8 mouse cellular contexts compared by ENCODE assay signal in the genomic region with DNA sequence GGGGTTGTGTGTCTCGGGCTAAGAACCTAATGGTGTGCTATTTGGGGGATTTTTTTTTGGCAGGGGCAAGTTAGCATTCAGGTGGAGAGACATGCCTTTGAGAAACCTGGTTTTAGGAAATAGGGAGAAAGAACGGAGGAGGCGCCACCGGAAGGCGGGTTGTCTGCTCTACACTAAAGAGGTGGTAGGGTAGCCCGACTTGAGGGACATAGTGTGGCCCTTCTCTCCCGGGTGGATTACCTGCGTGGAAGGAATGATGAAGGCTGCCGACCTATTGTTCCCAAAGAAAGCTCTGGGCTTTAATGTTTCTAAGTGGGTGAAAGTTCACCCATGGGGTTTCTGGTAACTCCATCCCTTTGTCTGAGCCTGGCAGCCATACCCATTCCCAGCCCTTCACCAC. TPM values are rescaled to one million over a fixed set of nuclear protein-coding genes. Genes with fewer than 3 reads are reported as not detected.
A peak's percentile ranks its signal among the peaks of the same experiment; 100 is the strongest.
DNase-seq lines count a peak whose midpoint lies in the region; ATAC-seq and TF ChIP-seq lines count a peak whose summit lies in the region.

No protein-coding gene starts in this region.

- peak overlapping the region; percentile 71 for H3K4me2 ChIP-seq in lung, embryonic 14.5 days
- H3K4me2 ChIP-seq in heart, embryonic 12.5 days = peak overlapping the region; percentile 80
- H3K4me2 ChIP-seq in limb, embryonic 15.5 days = peak overlapping the region; percentile 76

- DNase-seq in lung, embryonic 14.5 days = no peak
- no peak for DNase-seq in lung, postnatal 14 days
- peak; percentile 36 for DNase-seq in cerebellum, adult 9-11 months
- DNase-seq in thymus, adult 2 months = peak; percentile 51
- no peak for DNase-seq in right cerebral cortex, postnatal 36 days (ENCODE audit: low spot score in 2 of 2)
- no peak for DNase-seq in left cerebral cortex, adult 18-20 months (ENCODE audit: low spot score in 2 of 2)

- no peaks in the 10 kb centered on the region for H3K27me3 ChIP-seq in lung, embryonic 14.5 days (ENCODE audit: insufficient read depth, low read length)
- H3K27me3 ChIP-seq in heart, embryonic 12.5 days (replicated peaks) = no peaks in the 10 kb centered on the region
- no peaks in the 10 kb centered on the region for H3K27me3 ChIP-seq in limb, embryonic 15.5 days
- H3K27me3 ChIP-seq in thymus, adult 2 months (ENCODE audit: control insufficient read depth, insufficient read depth, low read length) = no peaks in the 10 kb centered on the region

- peak overlapping the region; percentile 83 for H3K4me3 ChIP-seq in lung, embryonic 14.5 days (ENCODE audit: low read depth, low read length)
- peak overlapping the region; percentile 74 for H3K4me3 ChIP-seq in heart, embryonic 12.5 days
- peak overlapping the region; percentile 88 for H3K4me3 ChIP-seq in limb, embryonic 15.5 days
- H3K4me3 ChIP-seq in thymus, adult 2 months (ENCODE audit: control insufficient read depth, insufficient read depth, low read length) = peak overlapping the region; percentile 72

- H3K9me3 ChIP-seq in lung, embryonic 14.5 days (ENCODE audit: low read depth, low read length) = no peaks in the 10 kb centered on the region
- H3K9me3 ChIP-seq in heart, embryonic 12.5 days (replicated peaks) = no peaks in the 10 kb centered on the region
- H3K9me3 ChIP-seq in limb, embryonic 15.5 days = no peaks in the 10 kb centered on the region

- ATAC-seq in lung, embryonic 14.5 days (ENCODE audit: insufficient read depth) = no peak
- no peak for ATAC-seq in heart, embryonic 12.5 days (ENCODE audit: insufficient number of reproducible peaks, low FRiP score)
- ATAC-seq in limb, embryonic 15.5 days (ENCODE audit: insufficient number of reproducible peaks, low FRiP score, low TSS enrichment, low read depth) = no peak

- TF ChIP-seq CTCF in lung, embryonic 14.5 days (IDR thresholded peaks at IDR 0.05; ENCODE audit: low read depth) = no peak
- no peak for TF ChIP-seq CTCF in thymus, adult 2 months (IDR thresholded peaks at IDR 0.05; ENCODE audit: borderline replicate concordance, control insufficient read depth, extremely low read depth, insufficient read depth, low read length, poor library complexity)

- peak overlapping the region; percentile 90 for H3K9ac ChIP-seq in lung, embryonic 14.5 days
- H3K9ac ChIP-seq in heart, embryonic 12.5 days = peak overlapping the region; percentile 93
- H3K9ac ChIP-seq in limb, embryonic 15.5 days = peak overlapping the region; percentile 87

- 0 out of 2 replicates have a peak, but pooled peaks cover 9% of the 10 kb centered on the region for H3K4me1 ChIP-seq in lung, embryonic 14.5 days (ENCODE audit: insufficient read depth)
- peaks cover 44% of the 10 kb centered on the region for H3K4me1 ChIP-seq in heart, embryonic 12.5 days (replicated peaks)
- H3K4me1 ChIP-seq in limb, embryonic 15.5 days = peaks cover 23% of the 10 kb centered on the region; the same call in 1 of the 2 replicates
- peaks cover 20% of the 10 kb centered on the region for H3K4me1 ChIP-seq in thymus, adult 2 months (replicated peaks; ENCODE audit: control insufficient read depth, insufficient read depth, low read length)

- under 1% methylated on average over 9 of the region's 9 CpGs for WGBS in lung, embryonic 14.5 days
- 2% methylated on average over 9 of the region's 9 CpGs for WGBS in heart, embryonic 12.5 days
- WGBS in limb, embryonic 15.5 days = 2% methylated on average over 9 of the region's 9 CpGs
- under 1% methylated on average over 9 of the region's 9 CpGs for WGBS in thymus, adult 2 months

- H3K27ac ChIP-seq in lung, embryonic 14.5 days (ENCODE audit: low read depth) = peak overlapping the region; percentile 47; the same call in 1 of the 2 replicates
- H3K27ac ChIP-seq in heart, embryonic 12.5 days (ENCODE audit: poor library complexity, severe bottlenecking) = peak overlapping the region; percentile 84
- no peak overlapping the region for H3K27ac ChIP-seq in limb, embryonic 15.5 days
- H3K27ac ChIP-seq in thymus, adult 2 months (ENCODE audit: control insufficient read depth, insufficient read depth, low read length) = peak overlapping the region; percentile 74

- no peaks in the 10 kb centered on the region for H3K36me3 ChIP-seq in lung, embryonic 14.5 days (ENCODE audit: insufficient read depth)
- H3K36me3 ChIP-seq in heart, embryonic 12.5 days = peaks cover 3% of the 10 kb centered on the region; the same call in 1 of the 2 replicates
- H3K36me3 ChIP-seq in limb, embryonic 15.5 days = no peaks in the 10 kb centered on the region
- no peaks in the 10 kb centered on the region for H3K36me3 ChIP-seq in thymus, adult 2 months (ENCODE audit: control insufficient read depth, insufficient read depth, low read length)

- TF ChIP-seq POLR2A in thymus, adult 2 months (IDR thresholded peaks at IDR 0.05; ENCODE audit: control insufficient read depth, extremely low read depth, insufficient read depth, low read length, poor library complexity) = no peak

RNA-seq across cellular contexts. Expression of gene Mmd, which starts 0.9 kb away (rescaled TPM):
- polyA plus RNA-seq in lung, embryonic 14.5 days (2014; fragmentation: Nextera tagmentation; extraction: Ambion mirVana) = 31.5 and 33.9 TPM in 2 replicates
- polyA plus RNA-seq in heart, embryonic 12.5 days (2016; fragmentation: Nextera tagmentation; extraction: Ambion mirVana) = 111 and 118 TPM in 2 replicates
- 26.3 and 31.7 TPM in 2 replicates for polyA plus RNA-seq in limb, embryonic 15.5 days (2015; fragmentation: Nextera tagmentation; extraction: Ambion mirVana)
- 32.7 and 42.3 TPM in 2 replicates for polyA plus RNA-seq in thymus, adult 2 months (2012; rRNA removed)
- total RNA-seq in left cerebral cortex, adult 18-20 months (2021) = 100 to 1,000 TPM; 217 TPM

Comparison
In these comparisons a context has a peak if more than half of its experiments do, and no peak if none do; other contexts are left out.
1. DNase-seq: peak in cerebellum, adult 9-11 months (single experiment) and thymus, adult 2 months (single experiment); none in lung, embryonic 14.5 days (single experiment), lung, postnatal 14 days (single experiment), right cerebral cortex, postnatal 36 days (0 of 2) and left cerebral cortex, adult 18-20 months (0 of 2).
2. Peak in every context shown above with its lines, with median percentiles within 50 percentile points of each other: H3K4me2 ChIP-seq, H3K4me3 ChIP-seq and H3K9ac ChIP-seq.